Mouse (Mus musculus) G1E (cell line): ENCODE data around the gene Myg1. TPM values are rescaled to one million over a fixed set of nuclear protein-coding genes. Genes with fewer than 3 reads are reported as not detected.
"Not testable (repeated sequence)": the region's sequence is repeated elsewhere in the genome, so short reads cannot be mapped to it uniquely, and the experiment has no call there.

Source experiments
- ATAC-seq: 2 replicates; pipeline ENCODE4 v1.8.0; 2016; ENCODE audit warnings: mild to moderate bottlenecking; ENCODE audit not compliant: insufficient number of reproducible peaks, poor library complexity, low FRiP score, severe bottlenecking; ENCODE audit errors: extremely low read depth
- DNase-seq: peaks from one replicate; pipeline ENCODE4 v3.0.0; 2012; ENCODE audit warnings: low spot score
- H3K27me3 ChIP-seq: 2 replicates; pipeline ENCODE4 v1.6.1; 2012; ENCODE audit warnings: mild to moderate bottlenecking, low read length, inconsistent platforms; ENCODE audit not compliant: insufficient read depth
- H3K36me3 ChIP-seq: replicated peaks from 2 replicates; pipeline ENCODE3; 2012; ENCODE audit warnings: mild to moderate bottlenecking, inconsistent platforms
- H3K4me1 ChIP-seq: 2 replicates; pipeline ENCODE4 v1.6.1; 2012; ENCODE audit warnings: low read depth, low read length, inconsistent platforms, mixed read lengths; ENCODE audit not compliant: insufficient read depth
- H3K4me3 ChIP-seq: 2 replicates; pipeline ENCODE4 v1.5.1; 2012; ENCODE audit warnings: low read depth, mild to moderate bottlenecking, inconsistent platforms, low read length, moderate library complexity, mixed read lengths
- H3K9me3 ChIP-seq: replicated peaks from 2 replicates; pipeline ENCODE4 v1.6.1; 2012; ENCODE audit warnings: inconsistent platforms
- CTCF ChIP-seq: IDR thresholded peaks from 2 replicates; pipeline ENCODE4 v1.5.1; 2012; ENCODE audit warnings: low read depth, low read length, inconsistent platforms, mixed read lengths
- GATA1 ChIP-seq: IDR thresholded peaks from 2 replicates; pipeline ENCODE4 v1.6.1; 2012; ENCODE audit warnings: borderline replicate concordance, low read length, inconsistent platforms, mixed read lengths
- GATA2 ChIP-seq: IDR thresholded peaks from 2 replicates; pipeline ENCODE4 v1.6.1; 2012; ENCODE audit warnings: low read depth, low read length, inconsistent platforms, borderline replicate concordance
- POLR2AphosphoS5 ChIP-seq: IDR thresholded peaks from 2 replicates; pipeline ENCODE4 v1.6.1; 2012; ENCODE audit warnings: low read depth, low read length, inconsistent platforms; ENCODE audit not compliant: insufficient replicate concordance
- TAL1 ChIP-seq: conservative IDR thresholded peaks from 2 replicates; pipeline ENCODE4 v1.6.1; 2012; ENCODE audit warnings: low read depth, low read length, inconsistent platforms, mixed read lengths
- polyA plus RNA-seq: library from polyadenylated mRNA; stranded (reverse); fragments of >175 nt; gene quantifications from 2 replicates; pipeline ENCODE4 v1.2.3, GENCODE M21; 2012
- total RNA-seq, 2 experiments: library from RNA; stranded (forward) in 1 of 2; stranded (reverse) in 1 of 2; fragments of 200-1000 nt in 1 of 2; fragments of >200 nt in 1 of 2; fragmentation: Nextera tagmentation in 1 of 2; gene quantifications; 2 replicates each; pipeline ENCODE4 v1.2.3; 2014 to 2017

Gene Myg1
- total and polyA plus RNA-seq, 3 experiments = 35.2 to 87.5 (median 37.5) TPM

- DNase-seq = no peak
These were observed 6.6 kb upstream of the Myg1 start for GRCm38 (mm10) chr15:102324654-102325473.

GRCm38 (mm10) chr15:102326022-102326576, 5.4 kb upstream of the Myg1 start, which contains the start of gene Pfdn5:
Pfdn5 (plus strand) TSS chr15:102326116.
- no peaks in the 10 kb centered on the region for H3K9me3 ChIP-seq
- H3K27me3 ChIP-seq = no peaks in the 10 kb centered on the region
- TF ChIP-seq POLR2AphosphoS5 (no peak), CTCF (no peak; the same call in 1 of the 2 replicates), GATA2 (no peak), TAL1 (no peak), GATA1 (no peak)
- H3K4me3 ChIP-seq = peak within 1 kb of the TSS; percentile 80
- H3K36me3 ChIP-seq = peaks cover 73% of the 10 kb centered on the region
- DNase-seq (peak; percentile 82), ATAC-seq (peak; percentile 89)
- peaks cover 19% of the 10 kb centered on the region for H3K4me1 ChIP-seq

More at GRCm38 (mm10) chr15:102324654-102325473, 6.6 kb upstream of the Myg1 start:
- no peak for ATAC-seq
- TF ChIP-seq POLR2AphosphoS5 = no peak
- TF ChIP-seq TAL1 = no peak
- TF ChIP-seq GATA2 = no peak
- TF ChIP-seq CTCF = no peak
- no peak for TF ChIP-seq GATA1
- no peaks in the 10 kb centered on the region for H3K9me3 ChIP-seq
- peaks cover 73% of the 10 kb centered on the region for H3K36me3 ChIP-seq
- peak overlapping the region; percentile 64 for H3K4me3 ChIP-seq
- H3K27me3 ChIP-seq = no peaks in the 10 kb centered on the region
- H3K4me1 ChIP-seq = peaks cover 17% of the 10 kb centered on the region

GRCm38 (mm10) chr15:102326892-102327291, 4.6 kb upstream of the Myg1 start:
- no peak for DNase-seq
- TF ChIP-seq POLR2AphosphoS5 (no peak), CTCF (no peak), TAL1 (no peak), GATA2 (no peak), GATA1 (no peak)
- Histone ChIP-seq H3K27me3 (no peaks in the 10 kb centered on the region), H3K4me1 (peaks cover 26% of the 10 kb centered on the region), H3K36me3 (peaks cover 73% of the 10 kb centered on the region), H3K4me3 (peak overlapping the region; percentile 80), H3K9me3 (no peaks in the 10 kb centered on the region)
- ATAC-seq = no peak

- H3K4me3 ChIP-seq = no peak overlapping the region
- no peak for DNase-seq
- no peaks in the 10 kb centered on the region for H3K9me3 ChIP-seq
- no peak for ATAC-seq
- no peaks in the 10 kb centered on the region for H3K27me3 ChIP-seq
- no peak for TF ChIP-seq POLR2AphosphoS5
- no peak for TF ChIP-seq GATA1
- no peak for TF ChIP-seq GATA2
- TF ChIP-seq TAL1 = no peak
- TF ChIP-seq CTCF = no peak
- peaks cover 27% of the 10 kb centered on the region for H3K4me1 ChIP-seq
- peaks cover 97% of the 10 kb centered on the region for H3K36me3 ChIP-seq
These were observed 3.7 kb downstream of the Myg1 start for GRCm38 (mm10) chr15:102335254-102335653.

GRCm38 (mm10) chr15:102335925-102336324, 4.4 kb downstream of the Myg1 start:
- H3K4me3 ChIP-seq, DNase-seq, H3K27me3 ChIP-seq, H3K9me3 ChIP-seq, ATAC-seq: not testable (repeated sequence)
- Histone ChIP-seq H3K4me1 (peaks cover 29% of the 10 kb centered on the region), H3K36me3 (peaks cover 94% of the 10 kb centered on the region)

GRCm38 (mm10) chr15:102336946-102337345, 5.4 kb downstream of the Myg1 start:
- DNase-seq (no peak), ATAC-seq (no peak)
- TF ChIP-seq TAL1 (no peak), GATA1 (no peak), POLR2AphosphoS5 (no peak), GATA2 (no peak), CTCF (no peak)
- H3K27me3 ChIP-seq = no peaks in the 10 kb centered on the region
- no peak overlapping the region for H3K4me3 ChIP-seq
- peaks cover 21% of the 10 kb centered on the region for H3K4me1 ChIP-seq
- peaks cover 92% of the 10 kb centered on the region for H3K36me3 ChIP-seq
- no peaks in the 10 kb centered on the region for H3K9me3 ChIP-seq
